Mouse (Mus musculus) spleen, postnatal 36 days (tissue): ENCODE data around the gene Macrod2.

Experiments used
- DNase-seq, 2 experiments: peaks; one replicate each; pipeline ENCODE4 v3.0.0; 2022; ENCODE audit warnings: low spot score in 2 of 2, mixed read lengths in 1 of 2

The Macrod2 gene

DNA sequence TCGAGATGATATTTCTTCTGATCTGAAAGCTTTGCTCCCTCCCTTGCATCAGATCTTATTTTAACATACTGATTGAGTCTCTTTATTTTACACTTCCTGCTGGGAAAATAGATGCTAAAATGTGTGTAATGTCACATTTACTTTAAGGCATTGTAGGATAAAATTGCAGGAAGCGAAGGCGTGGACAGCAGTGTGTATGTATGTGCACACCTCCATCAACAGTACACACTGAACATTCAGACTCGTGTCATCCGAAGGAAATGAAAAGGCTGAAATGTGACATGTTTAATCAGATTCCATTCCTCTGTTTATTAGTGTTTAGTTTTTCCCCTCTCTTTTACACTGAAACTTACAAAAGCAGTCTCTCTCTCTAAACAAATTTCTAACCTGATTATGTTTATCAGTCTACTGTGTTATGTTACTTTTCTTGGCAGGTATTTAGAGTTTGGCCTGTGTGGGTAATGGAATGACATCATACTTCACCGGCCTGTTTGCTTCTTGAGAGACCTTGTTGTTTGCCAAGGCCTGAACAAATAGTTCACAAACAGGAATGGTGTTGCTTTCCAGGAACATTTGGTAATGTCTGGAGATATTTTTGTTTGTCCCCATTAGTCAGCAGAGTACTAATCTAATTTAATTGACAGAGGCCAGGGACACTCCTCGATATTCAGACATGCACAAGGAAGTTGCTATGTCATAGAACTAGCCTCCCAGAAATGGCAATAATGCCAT is 1588.7 kb downstream of the Macrod2 start:
- no peak for DNase-seq

DNA sequence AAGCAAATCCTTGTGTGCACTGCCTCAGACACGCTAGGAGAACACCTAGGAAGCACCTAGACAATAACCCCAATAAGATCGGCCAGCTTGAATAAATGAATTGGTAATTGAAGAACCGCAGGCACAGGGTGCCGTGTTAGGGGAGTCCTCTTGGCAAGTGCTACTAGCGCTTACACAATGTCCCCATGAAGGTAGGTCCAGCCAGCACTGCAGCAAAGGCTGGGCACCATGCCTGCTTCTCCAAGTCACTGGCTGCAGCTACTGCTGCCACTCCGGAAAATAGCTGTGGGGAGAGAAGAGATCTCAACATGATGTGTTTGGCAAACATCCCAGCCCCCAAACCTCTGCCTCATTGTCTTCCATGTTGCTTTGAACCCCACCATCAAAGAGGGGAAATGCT is 1603.8 kb downstream of the Macrod2 start:
- no peak for DNase-seq

DNA sequence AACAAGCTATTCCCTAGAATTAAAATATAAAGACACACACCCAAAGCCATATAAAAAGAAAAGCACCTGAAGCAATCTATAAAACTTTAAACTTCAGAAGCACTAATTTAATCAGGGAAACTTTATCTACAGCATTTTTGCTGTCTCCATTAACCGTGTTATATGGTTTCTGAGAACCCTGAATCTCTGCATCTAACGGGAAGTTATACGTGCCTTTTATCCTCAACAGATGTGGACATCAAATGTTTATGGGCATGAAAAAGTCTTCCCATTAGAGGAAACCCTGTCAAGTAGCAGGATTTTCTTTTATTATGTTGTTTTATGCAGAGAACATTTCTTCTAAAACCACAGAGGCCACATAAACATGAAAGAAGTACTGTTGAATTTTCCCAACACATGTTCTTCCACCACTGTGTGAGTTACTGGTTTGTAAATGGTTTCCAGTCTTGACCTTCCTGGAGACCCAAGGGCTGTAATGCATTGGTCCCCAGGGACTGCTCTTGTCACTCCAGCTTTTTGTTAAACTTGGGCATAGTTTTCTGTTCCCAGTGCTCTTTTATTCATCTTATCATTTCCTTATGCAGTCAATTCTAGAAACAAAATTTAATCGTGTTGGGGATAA is 1629.5 kb downstream of the Macrod2 start:
- DNase-seq: no peak

DNA sequence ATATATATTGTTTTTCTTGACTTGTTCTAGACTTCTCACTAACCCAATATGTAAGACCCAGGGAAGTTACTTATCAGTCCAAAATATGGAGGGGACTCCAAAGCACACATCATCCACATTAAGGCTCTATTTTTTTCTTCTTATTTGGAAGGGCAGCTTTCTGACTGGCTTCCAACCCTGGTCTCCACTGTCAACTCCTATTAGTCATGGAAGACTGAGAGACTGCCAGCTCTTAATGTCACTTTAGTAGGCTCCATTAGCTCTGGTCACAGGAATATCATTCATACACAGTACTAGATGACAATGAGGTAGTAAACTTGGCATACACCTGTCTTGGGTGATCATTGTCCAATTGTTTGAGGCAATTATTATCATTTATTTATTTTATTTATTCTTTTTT is 1631.6 kb downstream of the Macrod2 start:
- DNase-seq: no peak

DNA sequence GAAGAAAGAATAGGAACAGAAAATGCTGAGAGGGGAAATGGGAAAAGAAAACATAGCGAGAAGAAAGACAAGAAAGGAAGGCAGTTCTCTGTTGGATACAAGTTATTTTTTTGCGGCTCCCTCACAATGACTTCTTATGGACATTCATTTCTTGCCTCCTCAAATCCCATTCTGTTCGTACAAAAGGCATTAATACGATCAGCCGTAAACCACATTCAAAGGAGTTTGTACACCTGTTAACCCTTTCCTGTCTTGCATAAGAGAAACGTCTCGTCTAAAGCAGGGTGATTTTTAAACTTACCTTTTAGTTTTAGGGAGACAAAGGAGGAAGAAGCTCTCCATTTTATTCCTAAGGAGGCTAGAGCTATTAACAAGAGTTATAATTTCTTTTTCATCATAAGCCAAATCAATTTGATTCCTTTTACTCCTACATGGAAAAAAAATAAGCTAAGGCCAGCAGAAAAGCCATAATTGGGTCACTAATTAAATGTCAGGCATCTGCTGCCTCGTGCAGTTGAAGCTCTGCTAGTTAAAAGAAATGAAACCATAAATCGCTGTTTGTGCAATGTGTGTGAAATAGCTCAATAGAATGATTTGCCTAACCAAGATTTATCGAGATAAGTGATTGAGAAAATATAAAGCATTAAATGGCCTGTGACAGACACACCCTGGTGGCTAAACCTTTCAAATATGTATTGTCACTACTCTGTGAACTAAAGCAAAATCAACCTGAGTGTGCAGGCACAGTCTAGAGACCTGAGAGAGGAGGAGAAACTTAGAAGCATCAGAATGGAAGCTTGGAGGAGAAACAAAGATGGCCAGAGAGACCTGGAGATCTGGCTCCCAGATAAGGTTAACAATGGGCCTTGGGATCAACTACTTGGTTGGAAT is 1635.9 kb downstream of the Macrod2 start:
- no peak for DNase-seq

DNA sequence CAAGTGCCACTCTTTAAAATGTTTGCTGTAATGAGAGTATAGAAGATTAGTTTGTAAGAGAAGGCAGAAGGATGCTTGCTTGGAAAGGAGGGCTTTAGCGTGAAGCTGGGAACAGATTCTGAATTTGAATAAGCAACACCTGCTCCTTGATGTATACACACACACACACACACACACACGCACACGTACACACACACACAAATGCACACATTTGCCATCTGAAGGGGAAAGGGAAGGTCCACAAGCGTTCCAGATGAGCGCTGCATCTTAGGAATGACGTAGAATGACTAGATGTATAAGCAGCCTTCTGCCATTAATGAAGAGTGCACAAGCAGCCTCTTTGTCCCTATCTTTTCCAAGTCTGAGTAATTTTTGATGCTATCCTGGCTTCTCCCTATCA is 1660.5 kb downstream of the Macrod2 start:
- no peak for DNase-seq

DNA sequence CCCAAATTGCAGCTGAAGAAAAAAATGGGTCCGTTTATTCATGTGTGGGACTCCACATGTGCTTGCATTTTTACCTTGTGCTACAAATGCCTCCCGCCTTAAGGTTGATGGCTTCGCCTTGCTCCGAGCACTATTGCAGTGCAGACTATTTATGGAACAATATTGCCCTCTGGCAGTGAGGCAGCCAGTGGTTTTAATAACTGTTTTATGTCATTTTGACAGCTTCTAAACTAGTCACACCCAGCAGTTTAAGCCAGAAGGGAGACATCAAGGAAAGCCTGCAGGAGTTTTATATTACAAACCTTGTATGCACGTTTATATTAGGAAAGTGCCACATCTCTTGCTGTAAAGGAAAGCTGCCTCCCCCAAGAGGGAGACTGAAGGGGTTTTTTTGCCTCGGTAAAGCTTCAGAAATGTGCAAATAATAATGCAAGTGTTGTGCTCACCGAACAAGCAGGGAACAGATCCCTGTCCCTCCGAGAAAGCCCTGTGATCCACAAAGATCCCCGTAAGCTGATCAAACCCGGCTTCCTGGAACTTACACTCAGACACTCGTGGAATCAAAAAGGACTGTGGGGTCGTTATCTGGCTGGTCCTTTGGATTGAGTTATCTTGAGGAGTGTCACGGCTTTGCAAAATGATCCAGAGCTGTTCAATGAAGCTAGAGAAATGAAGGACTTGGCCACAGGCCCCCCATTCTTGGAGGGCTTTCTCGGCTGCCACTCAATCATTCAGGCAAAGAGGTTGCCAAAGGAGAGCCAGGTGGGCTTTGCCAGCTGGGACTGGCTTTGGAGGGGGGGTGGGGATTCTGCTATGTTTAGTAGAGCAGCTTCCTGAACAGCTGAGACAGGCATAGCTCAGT is 1663.0 kb downstream of the Macrod2 start:
- DNase-seq: no peak

DNA sequence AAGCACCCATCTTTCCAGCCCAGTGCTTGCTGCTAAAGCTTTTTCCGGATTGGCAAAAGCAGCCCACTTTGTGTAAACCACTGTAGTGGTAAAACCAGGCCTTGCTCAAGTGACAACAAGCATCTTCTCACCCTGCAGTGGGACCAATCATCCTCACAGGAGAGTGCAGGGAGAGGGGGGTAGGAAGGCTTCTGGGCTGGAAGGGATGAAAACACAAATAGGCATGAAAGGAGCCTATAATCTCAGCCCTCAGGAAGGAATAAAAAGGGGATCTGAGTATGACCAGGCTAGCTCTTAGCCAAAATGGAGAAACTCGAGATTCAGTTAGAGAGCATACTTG is 1663.6 kb downstream of the Macrod2 start:
- DNase-seq: no peak

DNA sequence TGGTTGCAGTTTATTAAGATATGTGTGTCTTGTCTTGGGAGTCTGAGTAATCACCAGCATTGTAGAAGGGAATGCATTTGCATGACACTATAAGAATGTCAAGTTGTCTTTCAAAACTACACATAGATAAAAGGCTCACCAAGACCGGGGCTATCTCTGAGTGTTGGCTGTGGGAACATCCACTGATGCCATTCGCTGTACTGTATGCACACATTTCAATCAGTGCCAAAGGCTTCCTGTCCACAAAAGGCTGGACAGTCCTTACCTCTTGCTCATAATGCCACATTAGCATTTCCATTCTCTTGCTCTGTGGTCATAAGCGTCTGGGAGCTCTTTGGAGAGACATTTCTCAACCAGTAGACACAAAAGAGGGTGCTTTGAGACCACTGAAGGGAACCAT is 1713.8 kb downstream of the Macrod2 start:
- no peak for DNase-seq

DNA sequence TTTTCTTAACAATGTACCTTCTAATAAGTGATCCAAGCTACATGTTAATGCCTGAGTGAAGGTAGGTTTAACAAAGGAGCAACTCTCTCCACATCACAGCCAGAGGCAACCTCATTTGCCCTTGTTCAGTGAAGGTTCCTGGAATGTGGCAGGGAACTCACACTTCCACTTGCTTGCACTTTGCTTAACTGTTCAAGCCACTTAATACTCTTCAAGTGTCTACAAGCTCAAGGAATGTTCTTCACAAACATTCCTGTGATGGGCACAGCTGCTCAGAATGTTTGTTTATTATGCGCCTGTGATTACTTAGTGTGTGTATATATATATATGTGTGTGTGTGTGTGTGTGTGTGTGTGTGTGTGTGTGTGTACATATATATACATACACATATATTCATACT is 1721.5 kb downstream of the Macrod2 start:
- no peak for DNase-seq

DNA sequence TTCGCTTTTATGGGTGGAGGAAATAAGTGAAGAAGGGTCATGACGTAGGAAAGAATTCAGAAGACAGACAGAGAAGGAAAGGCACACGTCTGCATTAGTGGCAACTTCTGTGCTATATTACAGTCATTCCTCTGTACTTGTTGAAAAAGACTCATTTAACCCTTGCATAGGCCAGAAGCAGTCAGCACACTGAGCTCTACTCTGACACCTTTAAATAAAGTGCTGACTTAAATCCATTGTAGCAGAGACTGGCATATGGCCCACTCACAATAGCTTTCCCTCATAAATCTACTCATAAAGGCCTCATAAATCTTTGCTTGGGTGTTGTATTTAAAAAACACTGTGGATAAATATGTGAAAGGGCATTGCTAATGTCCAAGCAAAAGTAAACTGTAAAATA is 1733.0 kb downstream of the Macrod2 start:
- no peak for DNase-seq

DNA sequence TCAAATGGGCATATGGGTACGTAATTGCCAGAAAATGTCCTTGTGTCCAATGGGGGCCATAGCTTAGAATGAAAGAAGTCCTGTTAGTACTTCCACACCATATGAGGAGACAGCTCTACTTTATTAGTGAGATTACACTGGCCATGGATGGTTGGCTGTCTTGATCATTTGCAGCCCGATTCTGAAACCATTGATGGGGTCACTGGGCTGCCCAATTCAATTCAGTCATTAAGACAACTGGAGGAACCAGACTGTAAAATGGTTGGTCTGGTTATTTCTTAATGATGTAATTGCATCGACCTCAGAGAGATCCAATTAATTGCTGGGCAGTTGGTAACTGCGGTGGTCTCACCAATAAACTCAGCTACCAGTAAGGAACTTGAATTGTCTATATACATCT is 1734.1 kb downstream of the Macrod2 start:
- DNase-seq: no peak

DNA sequence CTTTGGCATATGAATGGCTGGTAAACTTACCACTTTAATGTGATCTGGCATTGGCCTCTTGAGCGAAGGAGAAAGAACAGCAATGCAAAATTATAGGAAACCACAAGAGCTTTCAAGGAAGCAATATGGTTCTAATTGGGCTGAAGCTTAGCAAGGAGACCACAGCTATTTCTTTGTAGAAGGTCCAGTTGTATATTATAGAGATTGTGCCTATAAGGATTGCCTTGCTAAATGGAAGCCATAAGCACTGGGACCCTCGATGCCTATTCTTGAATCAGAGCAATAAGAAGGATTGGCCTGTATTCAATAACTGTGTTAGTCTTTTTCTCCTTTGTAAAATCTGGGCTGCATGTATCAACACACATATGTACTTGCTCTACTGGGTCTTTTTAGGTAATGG is 1754.2 kb downstream of the Macrod2 start:
- DNase-seq: no peak

DNA sequence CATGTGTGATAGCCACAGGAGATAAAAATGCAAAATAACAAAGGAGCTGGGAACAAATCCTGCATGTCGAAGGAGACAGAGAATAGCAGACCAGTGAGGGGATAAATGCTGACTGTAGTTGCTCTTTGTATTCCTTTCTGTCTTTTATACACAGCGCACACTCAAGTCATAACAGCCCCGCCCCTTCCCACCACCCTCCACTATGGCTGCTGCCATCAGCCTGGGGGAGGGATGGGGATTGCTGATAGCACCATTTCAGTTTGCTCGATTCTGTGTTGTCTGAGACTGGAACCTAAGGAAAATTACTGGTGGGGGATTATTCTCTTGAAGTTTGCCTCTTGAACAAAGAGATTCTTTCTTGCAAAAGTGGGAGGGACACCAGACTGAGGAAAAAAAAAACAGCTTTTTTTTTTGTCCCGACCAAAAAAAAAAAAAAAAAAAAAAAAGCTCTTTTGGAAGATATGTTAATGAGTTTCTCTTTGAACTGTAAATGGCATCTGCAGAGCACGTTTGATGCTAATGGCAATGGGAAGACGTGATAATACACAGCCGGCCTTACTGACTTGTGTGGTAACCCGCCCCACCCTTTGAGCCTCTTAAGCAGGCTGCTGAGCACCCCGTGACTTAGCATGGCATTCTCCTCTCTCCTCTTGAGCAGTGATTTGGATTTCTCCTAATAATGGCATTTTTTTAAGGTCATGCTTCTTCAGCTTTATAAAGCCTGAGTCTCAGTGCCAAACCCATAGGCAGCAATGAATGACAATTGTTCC is 1768.6 kb downstream of the Macrod2 start:
- no peak for DNase-seq

DNA sequence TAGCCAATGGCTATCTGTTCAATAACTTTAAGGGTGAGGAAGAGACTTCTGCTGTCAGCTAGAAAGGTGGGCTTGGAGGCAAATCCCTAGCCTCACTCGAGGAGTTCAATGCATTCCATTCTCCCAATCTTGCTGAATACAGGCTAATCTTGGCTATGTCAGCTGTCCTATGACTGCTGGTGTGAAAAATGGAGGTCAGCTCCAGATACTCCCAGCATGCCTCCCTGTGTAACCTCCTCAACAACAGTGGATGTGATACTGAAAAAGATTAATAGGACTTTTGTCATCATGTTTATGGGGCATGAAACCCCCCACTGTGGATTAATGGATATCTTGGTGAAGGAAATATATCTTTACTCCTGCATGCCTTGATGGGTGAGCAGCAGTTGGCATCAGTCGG is 1774.5 kb downstream of the Macrod2 start:
- DNase-seq: no peak

DNA sequence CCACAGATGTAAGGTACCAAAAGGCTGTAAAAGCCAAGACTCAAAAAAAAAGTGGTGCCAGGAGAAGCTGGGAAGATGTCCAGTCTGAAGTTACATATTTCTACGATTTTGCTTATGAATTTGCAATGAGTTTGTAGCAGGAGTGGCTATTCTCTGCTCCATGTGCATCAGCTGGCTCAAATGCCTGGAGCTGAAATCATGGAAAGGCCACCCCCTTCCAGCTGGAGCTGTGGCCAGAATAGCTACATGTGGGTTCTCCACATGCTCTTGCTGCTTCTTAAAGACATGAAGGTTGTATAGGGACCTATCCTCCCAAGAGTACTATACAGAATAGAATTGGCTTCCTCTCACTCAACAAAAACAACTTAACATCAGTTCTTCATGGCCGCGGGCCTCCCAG is 1777.6 kb downstream of the Macrod2 start:
- no peak for DNase-seq

DNA sequence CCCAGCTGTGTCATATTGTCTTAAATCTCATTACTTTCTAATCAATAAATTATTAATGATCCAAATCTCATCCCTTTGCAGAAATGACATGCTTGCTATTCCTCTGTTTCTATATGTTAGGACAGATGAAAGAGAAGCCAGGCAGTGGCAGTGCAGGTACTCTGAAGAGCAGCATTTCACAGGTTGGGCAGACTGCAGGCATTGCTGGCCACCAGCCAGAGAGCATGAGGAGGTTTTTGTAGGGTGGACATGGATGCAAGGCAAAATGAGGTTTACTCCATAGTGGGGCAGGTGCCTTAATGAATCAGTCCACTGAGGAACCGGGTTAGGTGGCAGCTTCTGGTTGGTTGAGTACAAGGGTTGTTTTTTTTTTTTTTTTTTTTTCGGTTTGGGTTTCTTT is 1778.9 kb downstream of the Macrod2 start:
- no peak for DNase-seq

DNA sequence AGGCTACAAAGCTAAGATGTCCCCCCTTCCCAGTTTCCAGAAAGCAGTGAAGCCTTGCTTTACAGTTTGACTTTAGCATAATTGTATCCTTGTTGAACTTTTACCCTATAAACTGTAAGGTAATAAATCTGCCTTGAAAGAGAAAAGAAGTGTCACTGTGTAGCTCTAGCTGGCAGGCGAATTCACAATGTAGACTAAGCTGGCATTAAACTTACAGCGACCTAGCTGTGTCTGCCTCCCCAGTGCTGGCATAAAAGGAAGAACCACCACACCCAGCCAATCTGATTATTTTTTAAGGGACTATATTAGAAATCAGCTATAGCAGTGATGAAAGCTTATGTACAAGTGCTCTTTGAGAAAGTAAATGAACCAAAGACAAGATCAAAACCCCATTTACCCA is 1791.8 kb downstream of the Macrod2 start:
- no peak for DNase-seq

DNA sequence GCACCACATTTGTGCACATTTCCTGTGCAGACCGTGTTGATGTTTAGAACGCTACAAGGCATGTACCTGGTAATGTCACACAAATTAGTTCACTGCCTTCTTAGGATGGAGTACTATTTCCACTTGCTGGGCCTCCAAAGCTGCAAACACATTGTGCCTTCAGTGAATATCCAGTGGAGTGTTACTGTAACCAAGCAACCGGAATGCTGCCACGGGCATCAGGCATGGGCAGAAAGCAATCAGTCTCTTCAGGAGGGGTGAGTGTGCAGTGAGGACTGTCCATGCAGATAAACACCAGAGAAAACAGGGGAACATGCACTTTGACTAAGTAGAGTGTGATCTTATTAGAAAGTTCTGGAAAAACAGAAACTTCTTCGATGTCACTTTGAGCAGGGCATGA is 1792.3 kb downstream of the Macrod2 start:
- DNase-seq: no peak

DNA sequence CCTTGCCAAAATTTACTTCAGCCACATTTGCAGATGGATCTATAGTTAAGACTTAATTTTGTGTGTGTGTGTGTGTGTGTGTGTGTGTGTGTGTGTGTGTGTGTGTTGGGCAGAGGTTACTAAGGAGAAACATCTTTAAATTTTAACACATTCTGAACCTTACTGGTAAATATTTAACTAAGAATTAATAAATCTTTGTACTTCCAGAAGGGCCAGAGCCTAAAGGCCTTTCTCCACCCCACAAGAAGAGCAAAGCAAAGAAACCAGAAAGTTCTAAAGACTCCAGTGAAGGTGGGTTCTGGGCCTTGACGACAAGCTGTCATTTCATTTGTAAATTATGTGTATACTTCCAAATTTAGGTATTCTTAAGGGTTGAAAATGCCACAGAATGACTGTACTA is 1822.3 kb downstream of the Macrod2 start:
- no peak for DNase-seq
